Comparison of ENCODE assay signal across 12 mouse cellular contexts in the genomic region with DNA sequence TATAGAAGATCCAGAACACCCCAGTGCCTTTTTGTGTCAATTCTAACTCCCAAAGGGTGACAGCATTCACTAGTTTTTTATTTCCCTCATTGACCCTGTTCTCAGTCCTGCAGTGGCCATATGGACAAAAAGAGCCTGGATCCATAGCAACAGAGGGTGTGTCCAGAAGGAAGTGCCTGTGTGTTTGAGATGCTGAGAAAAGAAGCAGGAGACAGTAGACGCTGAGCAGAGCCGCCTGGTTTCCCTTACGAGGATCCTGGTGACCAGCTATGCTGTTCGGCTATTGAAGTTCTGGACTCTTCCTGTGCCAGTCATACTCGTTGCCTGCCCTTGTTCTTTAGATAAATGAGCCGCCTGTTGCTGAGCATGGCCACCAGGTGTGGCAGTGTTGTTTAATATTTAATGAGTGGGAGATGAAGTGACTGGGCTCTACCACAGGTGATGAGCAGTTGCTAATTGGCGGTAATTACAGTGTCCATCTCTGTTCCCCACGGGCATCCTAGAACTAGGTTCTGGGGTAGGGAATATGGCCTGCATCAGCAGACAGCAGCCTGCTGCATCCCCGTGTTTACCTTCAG.
A peak's percentile ranks its signal among the peaks of the same experiment; 100 is the strongest.
DNase-seq lines count a peak whose midpoint lies in the region; ATAC-seq and TF ChIP-seq lines count a peak whose summit lies in the region.
"Had no signal": no experiment of that assay in that cellular context is flagged by ENCODE, and none has a peak within 500 bp of the region (broad histone marks: within the 10 kb centered on the region; RNA-seq: fewer than 3 reads in every experiment).

No protein-coding gene starts in this region.

- 62% methylated on average over 9 of the region's 9 CpGs for WGBS in heart, postnatal 0 days
- 72% methylated on average over 9 of the region's 9 CpGs for WGBS in lung, embryonic 15.5 days
- 53% methylated on average over 9 of the region's 9 CpGs for WGBS in stomach, embryonic 14.5 days

- peaks cover 28% of the 10 kb centered on the region for H3K4me1 ChIP-seq in heart, postnatal 0 days (ENCODE audit: control insufficient read depth, insufficient read depth)
- peaks cover 45% of the 10 kb centered on the region for H3K4me1 ChIP-seq in lung, embryonic 15.5 days
- peaks cover 16% of the 10 kb centered on the region for H3K4me1 ChIP-seq in stomach, embryonic 14.5 days (ENCODE audit: control insufficient read depth, insufficient read depth, low read length)

- no peaks in the 10 kb centered on the region for H3K27me3 ChIP-seq in heart, postnatal 0 days (ENCODE audit: control insufficient read depth, insufficient read depth, low read length)
- H3K27me3 ChIP-seq in lung, embryonic 15.5 days: no peaks in the 10 kb centered on the region
- no peaks in the 10 kb centered on the region for H3K27me3 ChIP-seq in stomach, embryonic 14.5 days (ENCODE audit: control insufficient read depth, insufficient read depth, low read length)
- H3K27me3 ChIP-seq: liver, embryonic 15.5 days; megakaryocyte, embryonic 14.5 days had no signal

- TF ChIP-seq CTCF in heart, postnatal 0 days (IDR thresholded peaks at IDR 0.05; ENCODE audit: low read depth): peak; percentile 17; the same call in 1 of the 2 replicates

- TF ChIP-seq EP300 in heart, postnatal 0 days (IDR thresholded peaks at IDR 0.05; ENCODE audit: low read depth): no peak

- peaks cover 8% of the 10 kb centered on the region; the same call in 1 of the 2 replicates for H3K36me3 ChIP-seq in heart, postnatal 0 days (replicated peaks; ENCODE audit: control insufficient read depth, insufficient read depth, low read length)
- no peaks in the 10 kb centered on the region for H3K36me3 ChIP-seq in lung, embryonic 15.5 days
- H3K36me3 ChIP-seq in stomach, embryonic 14.5 days (ENCODE audit: control insufficient read depth, insufficient read depth, low read length): no peaks in the 10 kb centered on the region; the same call in 1 of the 2 replicates
- H3K36me3 ChIP-seq: liver, embryonic 15.5 days had no signal

- intact Hi-C loops in heart, postnatal 10 days (cut with DNase I): no loop called here

- H3K9me3 ChIP-seq in heart, postnatal 0 days (replicated peaks; ENCODE audit: control insufficient read depth, low read length): no peaks in the 10 kb centered on the region
- no peaks in the 10 kb centered on the region for H3K9me3 ChIP-seq in lung, embryonic 15.5 days
- H3K9me3 ChIP-seq in stomach, embryonic 14.5 days (ENCODE audit: control insufficient read depth, low read depth, low read length): no peaks in the 10 kb centered on the region
- H3K9me3 ChIP-seq: liver, embryonic 15.5 days had no signal

- H3K4me2 ChIP-seq in heart, postnatal 0 days (ENCODE audit: low read depth, low read length): no peak overlapping the region
- no peak overlapping the region for H3K4me2 ChIP-seq in lung, embryonic 15.5 days
- H3K4me2 ChIP-seq in stomach, embryonic 14.5 days (replicated peaks; ENCODE audit: low read depth, low read length): no peak overlapping the region

- no peak overlapping the region for H3K4me3 ChIP-seq in heart, postnatal 0 days (ENCODE audit: low read depth, low read length)
- no peak overlapping the region for H3K4me3 ChIP-seq in lung, embryonic 15.5 days
- no peak overlapping the region for H3K4me3 ChIP-seq in stomach, embryonic 14.5 days (ENCODE audit: low read depth, low read length)
- H3K4me3 ChIP-seq: liver, embryonic 15.5 days; megakaryocyte, embryonic 14.5 days had no signal

- ATAC-seq in heart, postnatal 0 days (ENCODE audit: insufficient read depth, low read depth): no peak
- ATAC-seq in lung, embryonic 15.5 days (ENCODE audit: borderline replicate concordance, extremely low read depth, low FRiP score, low TSS enrichment): no peak
- ATAC-seq in stomach, embryonic 14.5 days (ENCODE audit: insufficient number of reproducible peaks, insufficient read depth, low FRiP score, low read depth): no peak

- H3K27ac ChIP-seq in heart, postnatal 0 days (ENCODE audit: low read depth): no peak overlapping the region
- 0 out of 2 replicates have a peak overlapping the region, but pooled peaks have one; percentile 19 for H3K27ac ChIP-seq in lung, embryonic 15.5 days
- peak overlapping the region; percentile 52; the same call in 1 of the 2 replicates for H3K27ac ChIP-seq in stomach, embryonic 14.5 days (ENCODE audit: low read length)
- H3K27ac ChIP-seq: liver, embryonic 15.5 days had no signal

- peak; percentile 25 for DNase-seq in cerebellum, adult 8-10 months
- DNase-seq in cerebellum, adult 11-12 months: no peak
- DNase-seq in heart, postnatal 0 days (ENCODE audit: low spot score): peak; percentile 38
- no peak for DNase-seq in heart, postnatal 10 days
- no peak for DNase-seq in lung, postnatal 36 days
- no peak for DNase-seq in right cerebral cortex, postnatal 10 days (ENCODE audit: low spot score in 2 of 2)
- DNase-seq: adrenal gland, postnatal 10 days; kidney, adult 2 months had no signal

- H3K9ac ChIP-seq in heart, postnatal 0 days (replicated peaks; ENCODE audit: low read depth, low read length): no peak overlapping the region
- no peak overlapping the region for H3K9ac ChIP-seq in lung, embryonic 15.5 days
- no peak overlapping the region for H3K9ac ChIP-seq in stomach, embryonic 14.5 days (replicated peaks; ENCODE audit: low read depth, low read length)
- H3K9ac ChIP-seq: liver, embryonic 15.5 days had no signal

Comparison
In these comparisons a context has a peak if more than half of its experiments do, and no peak if none do; other contexts are left out.
1. DNase-seq: peak in cerebellum, adult 8-10 months (single experiment) and heart, postnatal 0 days (single experiment); none in cerebellum, adult 11-12 months (single experiment), heart, postnatal 10 days (0 of 2), lung, postnatal 36 days (single experiment) and right cerebral cortex, postnatal 10 days (0 of 2).